Mouse (Mus musculus): ENCODE measurements around the gene Dnmt3a. TPM values are rescaled to one million over a fixed set of nuclear protein-coding genes. Genes with fewer than 3 reads are reported as not detected.
A peak's percentile ranks its signal among the peaks of the same experiment; 100 is the strongest.

Dnmt3a gene
- polyA plus RNA-seq, 1 experiment from 2014 or later: 24.3 TPM

DNA sequence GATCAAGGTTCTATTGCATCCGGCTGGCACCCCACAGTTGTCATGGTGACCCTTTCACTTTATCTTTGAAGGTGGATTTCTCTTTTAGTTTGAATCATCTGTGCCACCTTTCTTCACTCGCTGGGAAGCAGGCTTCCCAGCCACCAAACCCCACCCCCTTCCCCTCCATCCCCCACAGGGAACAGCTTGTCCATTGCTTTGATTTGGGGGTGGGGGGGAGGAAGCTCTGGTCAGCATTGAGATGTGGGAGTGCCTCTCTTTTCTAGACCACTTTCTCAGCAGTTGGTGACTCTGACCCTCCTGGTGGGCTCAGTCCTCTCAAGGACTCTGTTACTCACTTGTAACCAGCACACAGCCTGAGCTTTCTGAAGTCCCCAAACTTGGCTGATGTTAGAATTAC, 80.8 kb downstream of the Dnmt3a start:
- H3K4me1 ChIP-seq (ENCODE audit: insufficient read depth): peaks cover 25% of the 10 kb centered on the region
- TF ChIP-seq EP300 (IDR thresholded peaks at IDR 0.05; ENCODE audit: low read depth) (no peak), CTCF (IDR thresholded peaks at IDR 0.05; ENCODE audit: low read depth) (no peak)
- no peak for ATAC-seq

DNA sequence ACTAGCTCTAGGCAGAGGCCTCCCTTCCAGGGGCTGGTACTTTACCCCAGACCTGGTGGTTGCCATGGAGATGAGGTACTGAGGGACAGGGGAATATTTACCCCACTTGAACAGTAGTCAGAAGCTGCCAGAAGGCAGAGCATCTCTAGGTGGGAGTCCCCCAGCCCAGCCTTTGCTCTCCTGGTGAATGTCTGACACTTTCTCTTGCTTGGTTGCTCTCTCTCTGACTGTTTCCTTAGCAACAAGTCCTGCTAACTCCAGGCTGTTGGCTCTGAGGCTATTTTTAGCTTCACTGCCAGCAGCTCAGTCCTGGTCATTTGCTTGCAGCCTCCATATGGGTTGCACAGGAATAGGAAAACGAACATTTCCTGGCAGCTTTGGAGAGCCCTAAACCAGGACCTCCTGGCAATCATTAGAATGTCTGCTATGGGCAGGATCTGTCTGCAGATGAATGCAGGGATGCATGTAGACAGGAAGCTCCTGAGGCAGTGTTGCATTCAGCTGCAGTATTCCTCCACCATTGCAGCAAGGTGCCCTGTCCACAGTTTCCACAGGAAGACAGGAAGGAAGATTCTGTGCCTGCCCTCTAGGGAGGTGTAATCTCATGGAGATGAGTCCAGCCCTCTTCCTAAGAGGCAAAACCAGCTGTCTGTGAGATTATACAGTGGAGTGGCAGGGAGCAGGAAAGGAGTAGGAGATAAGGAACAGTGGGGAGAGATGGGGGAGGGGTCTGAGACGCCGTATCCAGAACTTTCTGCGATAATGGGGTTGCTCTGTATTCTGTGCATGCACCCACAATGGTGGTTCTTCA, 81.9 kb downstream of the Dnmt3a start:
- Histone ChIP-seq H3K9ac (replicated peaks) (no peak overlapping the region), H3K27ac (ENCODE audit: low read depth) (peak overlapping the region; percentile 1; the same call in 1 of the 2 replicates), H3K4me3 (ENCODE audit: low read depth, low read length) (no peak overlapping the region), H3K36me3 (replicated peaks; ENCODE audit: insufficient read depth, low read length) (peaks cover 4% of the 10 kb centered on the region), H3K27me3 (ENCODE audit: insufficient read depth, low read length) (no peaks in the 10 kb centered on the region), H3K9me3 (ENCODE audit: low read length) (no peaks in the 10 kb centered on the region), H3K4me2 (ENCODE audit: low read depth, low read length) (no peak overlapping the region), H3K4me1 (ENCODE audit: insufficient read depth) (peaks cover 36% of the 10 kb centered on the region)
- DNase-seq: no peak
- no peak for ATAC-seq
- WGBS (ENCODE audit: insufficient replicate concordance): 19% methylated on average over 4 of the region's 4 CpGs
- TF ChIP-seq EP300 (IDR thresholded peaks at IDR 0.05; ENCODE audit: low read depth): no peak
- TF ChIP-seq CTCF (IDR thresholded peaks at IDR 0.05; ENCODE audit: low read depth): no peak

More for the DNA sequence above, 80.8 kb downstream of the Dnmt3a start:
- H3K27ac ChIP-seq (ENCODE audit: low read depth): no peak overlapping the region
- peaks cover 9% of the 10 kb centered on the region for H3K36me3 ChIP-seq (replicated peaks; ENCODE audit: insufficient read depth, low read length)
- DNase-seq: no peak
- H3K4me3 ChIP-seq (ENCODE audit: low read depth, low read length): no peak overlapping the region
- no peak overlapping the region for H3K4me2 ChIP-seq (ENCODE audit: low read depth, low read length)
- 49% methylated on average over 2 of the region's 2 CpGs for WGBS (ENCODE audit: insufficient replicate concordance)
- no peaks in the 10 kb centered on the region for H3K27me3 ChIP-seq (ENCODE audit: insufficient read depth, low read length)
- no peaks in the 10 kb centered on the region for H3K9me3 ChIP-seq (ENCODE audit: low read length)
- H3K9ac ChIP-seq (replicated peaks): no peak overlapping the region

DNA sequence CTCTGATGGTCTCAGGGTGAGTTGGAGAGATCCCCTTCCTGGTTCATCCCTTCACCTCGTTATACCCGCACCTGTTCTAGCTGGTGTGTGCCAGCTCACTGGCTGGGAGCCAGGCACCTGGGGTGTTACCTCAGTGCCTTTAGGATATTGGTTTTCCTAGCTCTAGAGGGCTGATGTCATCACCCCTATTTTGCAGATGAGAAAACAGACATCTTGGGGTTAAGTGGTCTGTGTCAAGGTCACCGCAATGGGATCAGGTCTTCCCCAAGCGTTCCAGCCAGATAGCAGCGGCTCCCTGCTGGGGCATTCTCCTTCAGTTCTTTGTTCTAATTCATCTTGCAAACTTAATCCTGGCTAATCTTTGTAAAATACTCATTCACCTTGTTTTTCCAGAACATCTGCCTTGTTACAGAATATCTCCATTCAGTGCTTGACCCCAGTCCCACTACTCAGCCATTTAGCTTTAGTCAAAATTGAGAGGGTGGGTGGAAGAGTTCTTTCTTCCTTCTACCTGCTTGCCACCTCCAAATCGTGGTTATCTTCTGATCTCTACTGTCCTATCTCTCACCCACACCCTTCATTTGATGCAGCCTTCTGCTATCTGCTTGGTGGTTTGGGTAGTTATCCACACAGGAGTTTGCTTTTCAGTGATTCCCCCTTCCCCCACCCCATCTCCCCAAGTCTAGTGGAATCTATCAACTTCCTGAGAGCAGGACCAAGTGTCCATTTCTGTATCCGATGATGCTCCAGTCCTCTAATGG, 84.2 kb downstream of the Dnmt3a start:
- Histone ChIP-seq H3K36me3 (replicated peaks; ENCODE audit: insufficient read depth, low read length) (0 out of 2 replicates have a peak, but pooled peaks cover 3% of the 10 kb centered on the region), H3K9ac (replicated peaks) (no peak overlapping the region), H3K4me2 (ENCODE audit: low read depth, low read length) (0 out of 2 replicates have a peak overlapping the region, but pooled peaks have one; percentile 96), H3K27ac (ENCODE audit: low read depth) (peak overlapping the region; percentile 93), H3K4me3 (ENCODE audit: low read depth, low read length) (no peak overlapping the region), H3K27me3 (ENCODE audit: insufficient read depth, low read length) (no peaks in the 10 kb centered on the region), H3K4me1 (ENCODE audit: insufficient read depth) (peaks cover 44% of the 10 kb centered on the region), H3K9me3 (ENCODE audit: low read length) (no peaks in the 10 kb centered on the region)
- TF ChIP-seq CTCF (IDR thresholded peaks at IDR 0.05; ENCODE audit: low read depth) (no peak), EP300 (IDR thresholded peaks at IDR 0.05; ENCODE audit: low read depth) (peak; percentile 67; the same call in 1 of the 2 replicates)
- DNase-seq: peak; percentile 70
- peak; percentile 46 for ATAC-seq
- WGBS (ENCODE audit: insufficient replicate concordance): 44% methylated on average over 7 of the region's 7 CpGs

DNA sequence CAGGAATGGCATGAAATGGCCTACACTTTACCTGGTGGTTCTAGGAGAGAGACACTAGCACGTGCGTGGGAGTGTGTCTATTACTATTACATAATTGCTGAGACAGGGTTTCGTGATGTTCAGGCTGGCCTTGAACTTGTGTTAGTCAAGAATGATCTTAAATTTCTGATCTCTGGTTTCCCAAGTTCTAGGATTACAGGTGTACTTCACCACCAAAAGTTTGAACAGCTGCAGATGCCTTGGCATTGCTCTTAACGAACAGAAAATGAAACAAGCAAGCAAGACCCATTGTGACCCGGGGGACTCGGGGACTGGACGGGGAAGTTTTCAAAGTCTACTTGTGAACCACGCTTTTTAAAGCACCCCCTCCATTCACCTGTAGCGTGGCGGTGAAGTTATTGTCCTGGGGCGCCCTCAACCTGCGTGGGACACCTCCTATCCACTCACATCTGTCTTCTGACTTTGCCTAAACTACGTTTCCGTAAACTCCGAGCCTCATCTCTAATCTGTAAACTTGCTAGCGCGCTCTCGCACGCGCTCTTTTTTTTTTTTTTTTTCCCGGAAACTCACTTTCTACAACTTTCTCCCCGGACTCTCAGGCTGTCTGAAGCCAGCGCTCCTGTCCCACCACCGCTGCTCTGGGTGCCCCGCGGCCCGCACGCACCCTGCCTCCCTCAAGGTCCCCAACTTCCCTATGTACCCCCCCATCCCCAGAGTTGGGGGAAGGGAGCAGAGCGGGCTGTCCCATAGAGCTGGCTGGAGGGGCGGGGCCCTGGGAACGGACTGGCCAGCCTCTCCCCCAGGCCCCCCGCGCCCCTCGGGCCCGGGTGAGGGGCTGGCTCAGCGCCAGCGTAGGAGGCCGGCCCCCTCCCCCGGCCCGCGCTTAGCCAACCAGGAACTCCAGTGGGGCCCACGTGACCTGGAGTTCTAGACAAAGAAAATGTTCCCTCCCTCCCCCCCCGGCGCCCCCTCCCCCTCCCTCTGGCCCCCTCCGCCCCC, 85.2 kb downstream of the Dnmt3a start:
- Histone ChIP-seq H3K4me2 (ENCODE audit: low read depth, low read length) (peak overlapping the region; percentile 96), H3K9ac (replicated peaks) (peak overlapping the region; percentile 77), H3K36me3 (replicated peaks; ENCODE audit: insufficient read depth, low read length) (peaks cover 7% of the 10 kb centered on the region; the same call in 1 of the 2 replicates), H3K9me3 (ENCODE audit: low read length) (no peaks in the 10 kb centered on the region), H3K27me3 (ENCODE audit: insufficient read depth, low read length) (no peaks in the 10 kb centered on the region), H3K27ac (ENCODE audit: low read depth) (peak overlapping the region; percentile 93), H3K4me1 (ENCODE audit: insufficient read depth) (peaks cover 44% of the 10 kb centered on the region), H3K4me3 (ENCODE audit: low read depth, low read length) (peak overlapping the region; percentile 67)
- WGBS (ENCODE audit: insufficient replicate concordance): 3% methylated on average over 27 of the region's 45 CpGs
- DNase-seq: peak; percentile 72
- TF ChIP-seq CTCF (IDR thresholded peaks at IDR 0.05; ENCODE audit: low read depth): no peak
- no peak for TF ChIP-seq EP300 (IDR thresholded peaks at IDR 0.05; ENCODE audit: low read depth)
- ATAC-seq: peak; percentile 23

DNA sequence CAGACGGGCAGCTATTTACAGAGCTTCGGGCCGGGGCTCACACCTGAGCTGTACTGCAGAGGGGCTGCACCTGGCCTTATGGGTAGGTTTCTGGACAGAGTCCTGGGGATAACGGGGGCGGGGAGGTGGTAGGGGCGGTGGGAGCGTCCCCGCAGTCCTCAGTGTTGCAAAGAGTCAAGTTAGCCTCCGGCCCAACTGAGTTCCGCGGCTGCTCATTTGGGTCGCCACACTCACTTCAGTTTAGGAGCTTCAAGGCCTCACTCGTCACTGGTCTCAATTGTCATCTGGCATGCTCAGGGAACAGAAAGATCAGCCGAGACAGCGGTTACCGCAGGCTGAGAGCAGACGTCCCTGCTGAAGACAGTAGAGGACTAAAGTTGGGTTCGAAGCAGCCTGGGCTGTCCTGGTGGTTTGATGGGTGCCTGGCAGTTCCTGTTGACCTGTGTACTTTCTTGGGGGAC, 86.0 kb downstream of the Dnmt3a start:
- Histone ChIP-seq H3K27me3 (ENCODE audit: insufficient read depth, low read length) (no peaks in the 10 kb centered on the region), H3K27ac (ENCODE audit: low read depth) (peak overlapping the region; percentile 93), H3K4me2 (ENCODE audit: low read depth, low read length) (peak overlapping the region; percentile 96), H3K4me3 (ENCODE audit: low read depth, low read length) (peak overlapping the region; percentile 67), H3K36me3 (replicated peaks; ENCODE audit: insufficient read depth, low read length) (peaks cover 9% of the 10 kb centered on the region; the same call in 1 of the 2 replicates), H3K9ac (replicated peaks) (peak overlapping the region; percentile 77), H3K4me1 (ENCODE audit: insufficient read depth) (peaks cover 44% of the 10 kb centered on the region), H3K9me3 (ENCODE audit: low read length) (no peaks in the 10 kb centered on the region)
- TF ChIP-seq EP300 (IDR thresholded peaks at IDR 0.05; ENCODE audit: low read depth) (no peak), CTCF (IDR thresholded peaks at IDR 0.05; ENCODE audit: low read depth) (no peak)
- DNase-seq (no peak), ATAC-seq (peak; percentile 10; the same call in 1 of the 2 replicates)
- WGBS (ENCODE audit: insufficient replicate concordance): 7% methylated on average over 15 of the region's 18 CpGs
